Mouse (Mus musculus) E14TG2a.4 (cell line): ENCODE results near the gene Cd3d.
"Not testable (repeated sequence)": the region's sequence is repeated elsewhere in the genome, so short reads cannot be mapped to it uniquely, and the experiment has no call there.

Experiments used
- H3K27me3 ChIP-seq: 2 replicates; pipeline ENCODE4 v1.6.1; 2014; ENCODE audit warnings: low read length, control low read depth; ENCODE audit not compliant: insufficient read depth
- H3K36me3 ChIP-seq: 2 replicates; pipeline ENCODE4 v1.6.1; 2014; ENCODE audit warnings: low read length, control low read depth; ENCODE audit not compliant: insufficient read depth
- H3K4me1 ChIP-seq: replicated peaks from 2 replicates; pipeline ENCODE4 v1.6.1; 2014; ENCODE audit warnings: low read depth, low read length, control low read depth
- H3K4me3 ChIP-seq: replicated peaks from 2 replicates; pipeline ENCODE4 v1.5.1; 2014; ENCODE audit warnings: mild to moderate bottlenecking, low read length
- H3K9me3 ChIP-seq: 2 replicates; pipeline ENCODE4 v1.6.1; 2014; ENCODE audit warnings: low read length, control low read depth
- CTCF ChIP-seq: conservative IDR thresholded peaks from 2 replicates; pipeline ENCODE4 v1.5.1; 2014; ENCODE audit warnings: low read length
- NANOG ChIP-seq: IDR thresholded peaks from 2 replicates; pipeline ENCODE4 v1.6.1; 2014; ENCODE audit warnings: borderline replicate concordance, low read length, mixed read lengths
- POU5F1 ChIP-seq: IDR thresholded peaks from 2 replicates; pipeline ENCODE4 v1.6.1; 2014; ENCODE audit warnings: low read length, borderline replicate concordance

The Cd3d gene

DNA sequence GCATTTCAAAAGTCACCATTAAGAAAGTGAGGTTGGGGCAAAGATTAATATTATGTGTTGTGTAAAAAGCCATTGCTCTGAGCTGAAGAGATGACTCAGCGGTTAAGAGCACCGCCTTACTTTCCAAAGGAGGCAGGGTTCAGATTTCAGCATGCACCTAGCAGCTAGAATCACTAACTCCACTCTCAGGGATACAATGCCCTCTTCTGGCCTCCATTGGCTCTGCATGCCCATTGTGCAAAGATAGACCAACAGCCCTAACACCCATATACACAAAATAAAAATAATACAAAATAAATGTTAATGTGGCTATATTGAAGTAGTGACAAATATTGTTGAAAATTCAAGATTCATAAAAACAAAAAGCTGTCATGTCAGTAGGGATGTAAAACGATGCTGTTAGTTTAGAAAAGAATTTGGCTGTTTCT lies 14.8 kb upstream of the Cd3d start:
- TF ChIP-seq NANOG (no peak), CTCF (peak; percentile 80), POU5F1 (no peak)
- Histone ChIP-seq H3K4me1 (peaks cover 19% of the 10 kb centered on the region), H3K9me3 (no peaks in the 10 kb centered on the region), H3K36me3 (peaks cover 15% of the 10 kb centered on the region), H3K4me3 (no peak overlapping the region), H3K27me3 (no peaks in the 10 kb centered on the region)

GRCm38 (mm10) chr9:44967763-44968162 lies 13.8 kb upstream of the Cd3d start:
- not testable (repeated sequence) for H3K9me3 ChIP-seq, H3K4me3 ChIP-seq, H3K27me3 ChIP-seq, H3K36me3 ChIP-seq
- H3K4me1 ChIP-seq = peaks cover 19% of the 10 kb centered on the region

DNA sequence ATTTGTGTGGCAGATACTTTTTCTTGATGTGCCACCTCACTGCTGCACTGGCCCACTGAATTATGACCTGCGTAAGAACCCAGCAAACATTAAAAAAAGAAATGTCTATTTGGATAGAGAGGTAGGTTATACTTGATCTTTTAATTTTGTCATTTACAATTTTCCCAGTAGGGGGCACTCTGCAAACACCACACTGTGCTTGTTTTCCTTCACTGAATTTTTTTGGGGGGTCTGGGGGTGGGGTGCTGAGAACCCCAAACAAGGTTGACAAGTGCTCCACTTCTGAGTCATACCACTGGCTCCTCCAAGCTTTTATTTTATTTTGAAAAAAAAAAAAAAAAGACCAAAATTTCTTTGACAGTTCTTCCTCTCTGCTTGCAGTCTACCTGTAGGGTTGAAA lies 12.1 kb upstream of the Cd3d start:
- H3K9me3 ChIP-seq = no peaks in the 10 kb centered on the region
- no peaks in the 10 kb centered on the region for H3K36me3 ChIP-seq
- H3K4me1 ChIP-seq = peaks cover 15% of the 10 kb centered on the region
- TF ChIP-seq POU5F1 = no peak
- TF ChIP-seq CTCF = no peak
- no peak for TF ChIP-seq NANOG
- H3K27me3 ChIP-seq = no peaks in the 10 kb centered on the region
- no peak overlapping the region for H3K4me3 ChIP-seq

DNA sequence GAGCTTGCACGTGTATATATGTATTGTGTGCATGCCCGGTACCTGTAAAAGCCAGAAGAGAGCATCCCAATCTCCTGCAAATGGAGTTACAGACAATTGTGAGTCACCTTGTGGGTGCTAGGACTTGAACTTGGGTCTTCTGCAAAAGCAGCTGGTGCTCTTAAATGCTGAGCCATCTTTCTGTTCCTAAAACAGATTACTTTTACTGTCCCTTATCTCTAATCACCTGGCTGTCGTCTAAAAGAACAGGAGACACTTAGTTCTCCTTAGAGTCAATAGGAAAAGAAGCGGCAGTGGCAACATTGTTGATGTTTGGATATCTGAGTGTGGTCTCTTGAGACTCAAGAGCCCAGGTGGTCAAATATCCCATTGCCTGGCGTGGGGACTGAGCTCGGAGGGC lies 3.8 kb upstream of the Cd3d start:
- H3K27me3 ChIP-seq = peaks cover 3% of the 10 kb centered on the region; the same call in 1 of the 2 replicates
- H3K4me1 ChIP-seq = no peaks in the 10 kb centered on the region
- H3K36me3 ChIP-seq = no peaks in the 10 kb centered on the region
- TF ChIP-seq NANOG (no peak), POU5F1 (no peak), CTCF (no peak)
- H3K4me3 ChIP-seq = no peak overlapping the region
- H3K9me3 ChIP-seq = no peaks in the 10 kb centered on the region

GRCm38 (mm10) chr9:44979806-44980205 lies 1.8 kb upstream of the Cd3d start:
- H3K27me3 ChIP-seq = peaks cover 3% of the 10 kb centered on the region; the same call in 1 of the 2 replicates
- no peaks in the 10 kb centered on the region for H3K36me3 ChIP-seq
- H3K4me3 ChIP-seq = no peak overlapping the region
- H3K4me1 ChIP-seq = no peaks in the 10 kb centered on the region
- H3K9me3 ChIP-seq = no peaks in the 10 kb centered on the region
- TF ChIP-seq POU5F1 (no peak), CTCF (no peak), NANOG (no peak)

- H3K36me3 ChIP-seq = no peaks in the 10 kb centered on the region
- no peaks in the 10 kb centered on the region for H3K9me3 ChIP-seq
- no peaks in the 10 kb centered on the region for H3K4me1 ChIP-seq
- H3K27me3 ChIP-seq = peaks cover 3% of the 10 kb centered on the region; the same call in 1 of the 2 replicates
- TF ChIP-seq CTCF = no peak
- TF ChIP-seq NANOG = no peak
- no peak for TF ChIP-seq POU5F1
- no peak within 1 kb of the TSS for H3K4me3 ChIP-seq
Observed at GRCm38 (mm10) chr9:44980242-44980641, 1.3 kb upstream of the Cd3d start, which contains the start of gene Cd3g. Gene Cd3g, minus strand, starts transcription at chr9:44980431.

DNA sequence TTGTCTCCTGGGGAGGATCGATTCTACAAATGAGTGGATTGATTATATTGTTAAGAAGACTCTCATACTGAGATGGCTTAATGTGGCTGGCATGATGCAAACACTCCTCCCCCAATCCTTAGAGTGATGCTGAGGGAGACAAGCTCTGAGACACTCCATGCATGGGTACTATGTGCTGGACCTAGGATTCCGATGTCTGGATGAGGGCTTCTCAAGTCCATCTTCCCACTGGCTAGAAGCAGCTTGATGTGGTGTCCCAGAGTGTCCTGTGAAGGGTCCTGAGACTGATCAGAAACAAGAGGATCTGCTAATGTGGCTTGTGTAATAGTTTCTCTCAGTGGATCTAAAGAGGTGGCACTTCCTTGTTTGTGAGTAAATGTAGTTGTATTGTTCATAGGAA lies 482 bp upstream of the Cd3d start:
- Histone ChIP-seq H3K4me3 (no peak overlapping the region), H3K4me1 (0 out of 2 replicates have a peak, but pooled peaks cover 4% of the 10 kb centered on the region)

GRCm38 (mm10) chr9:44982081-44982480 lies 495 bp downstream of the Cd3d start:
- Histone ChIP-seq H3K9me3 (no peaks in the 10 kb centered on the region), H3K4me1 (peaks cover 7% of the 10 kb centered on the region; the same call in 1 of the 2 replicates), H3K27me3 (no peaks in the 10 kb centered on the region), H3K36me3 (no peaks in the 10 kb centered on the region), H3K4me3 (no peak overlapping the region)
- TF ChIP-seq POU5F1 = no peak
- no peak for TF ChIP-seq NANOG
- no peak for TF ChIP-seq CTCF

More for the DNA sequence above, 482 bp upstream of the Cd3d start:
- no peaks in the 10 kb centered on the region for H3K36me3 ChIP-seq
- TF ChIP-seq NANOG (no peak), POU5F1 (no peak), CTCF (no peak)
- H3K9me3 ChIP-seq = no peaks in the 10 kb centered on the region
- H3K27me3 ChIP-seq = peaks cover 3% of the 10 kb centered on the region; the same call in 1 of the 2 replicates

DNA sequence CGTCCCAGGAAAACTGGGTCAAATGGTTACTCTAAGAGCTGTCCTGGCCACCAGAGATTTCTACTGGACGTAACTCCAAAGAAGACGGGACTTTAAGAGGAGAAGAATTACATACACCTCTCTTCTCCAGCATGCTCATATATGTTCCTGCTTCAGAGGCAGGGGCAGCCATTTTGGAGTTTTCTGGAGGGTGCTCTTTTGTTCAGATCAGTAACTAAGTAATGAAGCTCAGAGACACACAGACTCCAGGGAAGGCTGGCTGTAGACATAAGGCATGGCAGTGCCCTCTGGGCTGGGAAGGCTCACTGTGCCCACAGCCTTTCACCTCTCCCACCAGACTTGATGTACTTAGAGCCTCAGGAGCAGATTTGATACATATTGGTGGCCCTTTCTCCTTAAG lies 945 bp downstream of the Cd3d start:
- no peaks in the 10 kb centered on the region for H3K36me3 ChIP-seq
- no peaks in the 10 kb centered on the region for H3K9me3 ChIP-seq
- H3K4me3 ChIP-seq = no peak overlapping the region
- H3K4me1 ChIP-seq = peaks cover 7% of the 10 kb centered on the region; the same call in 1 of the 2 replicates
- no peaks in the 10 kb centered on the region for H3K27me3 ChIP-seq
- TF ChIP-seq NANOG (no peak), CTCF (no peak), POU5F1 (no peak)
